Mouse (Mus musculus) limb, embryonic 10.5 days (tissue): ENCODE data around the gene Vmn1r181. TPM values are rescaled to one million over a fixed set of nuclear protein-coding genes. Genes with fewer than 3 reads are reported as not detected.
"Not testable (repeated sequence)": the region's sequence is repeated elsewhere in the genome, so short reads cannot be mapped to it uniquely, and the experiment has no call there.

ENCODE experiments used
- DNase-seq: peaks from one replicate; pipeline ENCODE4 v3.0.0-alpha.2; 2017; ENCODE audit warnings: low spot score
- H3K27ac ChIP-seq: fragments of 300-500 bp; sonication (generic); 2 replicates; pipeline ENCODE4 v1.5.1; 2016; ENCODE audit warnings: mild to moderate bottlenecking
- H3K27me3 ChIP-seq: fragments of 300-500 bp; sonication (generic); 2 replicates; pipeline ENCODE4 v1.6.1; 2016; ENCODE audit warnings: low read depth, mild to moderate bottlenecking; ENCODE audit not compliant: poor library complexity, severe bottlenecking
- H3K36me3 ChIP-seq: fragments of 300-500 bp; sonication (generic); 2 replicates; pipeline ENCODE4 v1.6.1; 2016; ENCODE audit warnings: mild to moderate bottlenecking, moderate library complexity
- H3K4me1 ChIP-seq: fragments of 300-500 bp; sonication (generic); 2 replicates; pipeline ENCODE4 v1.6.1; 2016
- H3K4me3 ChIP-seq: fragments of 300-500 bp; sonication (generic); 2 replicates; pipeline ENCODE4 v1.5.1; 2016; ENCODE audit warnings: mild to moderate bottlenecking, moderate library complexity
- H3K9me3 ChIP-seq: fragments of 300-500 bp; sonication (generic); replicated peaks from 2 replicates; pipeline ENCODE4 v1.6.1; 2016; ENCODE audit warnings: mild to moderate bottlenecking
- WGBS: fragments of 180-500 bp; shearing (Covaris S2); methylation state at CpG from one replicate; pipeline ENCODE4 v1.1.7; 2016; 5-methylcytosine and 5-hydroxymethylcytosine counted together
- polyA plus RNA-seq: library from polyadenylated mRNA; unstranded; fragments of >200 nt; fragmentation: Nextera tagmentation; extraction: Ambion mirVana; gene quantifications from 2 replicates; pipeline ENCODE4 v1.2.1, GENCODE M21; 2016

Vmn1r181 gene
- not detected in 2 replicates for polyA plus RNA-seq

DNA sequence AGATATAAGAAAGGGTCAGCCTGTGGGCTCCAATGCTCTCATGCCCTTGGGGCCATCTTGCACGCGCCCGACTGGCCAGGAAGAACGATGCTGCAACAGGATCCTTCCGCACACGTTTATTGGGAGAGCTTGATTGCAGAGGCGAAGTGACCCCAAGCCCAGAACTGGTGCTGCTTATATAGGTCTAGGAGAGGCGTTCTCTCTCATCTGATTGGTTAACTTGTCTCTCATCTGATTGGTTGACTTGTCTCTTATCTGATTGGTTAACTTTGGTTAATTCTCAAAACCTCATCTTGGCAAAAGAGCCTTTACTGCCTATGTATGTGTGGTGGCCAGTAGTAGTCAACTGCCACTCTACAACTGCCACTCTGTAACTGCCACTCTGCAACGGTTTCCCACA, at the start of gene Vmn1r181:
Gene Vmn1r181, plus strand, starts transcription at position 301 of the 400 bp plus-strand sequence.
- whole genome bisulfite sequencing, result 88% methylated on average over 9 of the region's 9 CpGs
- peaks cover 11% of the 10 kb centered on the region for H3K9me3 ChIP-seq
- not testable (repeated sequence) for H3K27me3 ChIP-seq, H3K27ac ChIP-seq, DNase-seq, H3K4me1 ChIP-seq, H3K36me3 ChIP-seq, H3K4me3 ChIP-seq

DNA sequence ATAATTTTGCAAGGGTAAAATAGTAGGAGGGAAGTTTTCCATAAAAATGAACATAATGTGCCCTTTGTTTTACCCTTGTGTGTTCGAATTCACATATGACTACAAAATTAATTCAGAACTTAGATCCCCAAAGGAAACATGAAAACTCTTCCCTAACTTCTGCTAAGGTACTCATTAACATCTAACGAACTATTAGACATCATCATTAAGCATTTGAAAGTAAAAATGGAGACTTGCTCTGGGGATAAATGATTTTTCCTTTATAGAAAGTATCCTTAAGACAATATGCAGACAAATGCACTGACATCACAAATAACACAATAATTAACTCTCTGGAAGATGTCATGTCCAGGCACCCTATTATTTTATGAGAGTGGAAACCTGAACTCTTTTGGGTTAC, 47.7 kb upstream of the Vmn1r181 start, which contains the start of gene Vmn1r179:
Gene Vmn1r179, plus strand, starts transcription at position 301 of the 400 bp plus-strand sequence.
- H3K9me3 ChIP-seq, result no peaks in the 10 kb centered on the region
- no peaks in the 10 kb centered on the region for H3K4me1 ChIP-seq
- no peaks in the 10 kb centered on the region for H3K27me3 ChIP-seq
- H3K27ac ChIP-seq, result no peak within 1 kb of the TSS
- 60% methylated on average over 2 of the region's 2 CpGs for WGBS
- H3K36me3 ChIP-seq, result no peaks in the 10 kb centered on the region
- no peak for DNase-seq
- H3K4me3 ChIP-seq, result no peak within 1 kb of the TSS

- H3K36me3 ChIP-seq, result no peaks in the 10 kb centered on the region
- DNase-seq, result no peak
- H3K27ac ChIP-seq, result no peak within 1 kb of the TSS
- no peaks in the 10 kb centered on the region for H3K9me3 ChIP-seq
- no peaks in the 10 kb centered on the region for H3K4me1 ChIP-seq
- no peak within 1 kb of the TSS for H3K4me3 ChIP-seq
- H3K27me3 ChIP-seq, result no peaks in the 10 kb centered on the region
Measured at GRCm38 (mm10) chr7:23950332-23950731, 24.1 kb upstream of the Vmn1r181 start, which contains the start of gene Vmn1r180. TSS of gene Vmn1r180 (plus strand) at chr7:23950632.

GRCm38 (mm10) chr7:23968044-23968443, 6.4 kb upstream of the Vmn1r181 start:
- not testable (repeated sequence) for H3K27ac ChIP-seq, H3K36me3 ChIP-seq, DNase-seq, H3K27me3 ChIP-seq, H3K4me3 ChIP-seq, H3K4me1 ChIP-seq, H3K9me3 ChIP-seq
- WGBS, result 55% methylated on average over 3 of the region's 3 CpGs

DNA sequence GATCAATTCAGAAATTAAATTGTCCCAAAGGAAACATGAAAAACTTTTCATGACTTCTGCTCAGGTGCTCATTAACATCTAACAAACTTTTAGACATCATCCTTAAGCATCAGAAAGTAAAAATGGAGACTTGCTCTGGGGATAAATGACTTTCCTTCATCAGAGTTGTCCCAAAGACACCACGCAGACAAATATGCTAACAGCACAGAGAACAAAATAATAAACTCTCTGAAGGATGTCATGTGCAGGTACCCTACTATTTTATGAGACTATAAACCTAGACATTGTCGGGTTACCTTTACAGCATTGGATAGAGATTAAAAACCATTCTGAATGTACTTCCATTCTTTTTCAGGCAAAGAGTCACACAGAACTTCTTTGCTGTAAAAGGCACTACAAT, 27.0 kb downstream of the Vmn1r181 start, which contains the start of gene V1rd19:
Gene V1rd19, plus strand, starts transcription at position 301 of the 400 bp plus-strand sequence.
- no peaks in the 10 kb centered on the region for H3K4me1 ChIP-seq
- H3K27me3 ChIP-seq, result no peaks in the 10 kb centered on the region
- no peak for DNase-seq
- WGBS, result 75% methylated on average over 2 of the region's 2 CpGs
- H3K36me3 ChIP-seq, result no peaks in the 10 kb centered on the region
- no peak within 1 kb of the TSS for H3K4me3 ChIP-seq
- no peak within 1 kb of the TSS for H3K27ac ChIP-seq
- H3K9me3 ChIP-seq, result no peaks in the 10 kb centered on the region

Other genes with a start within 250 kb of the Vmn1r181 start
- gene Vmn1r174, start 222.3 kb upstream of the Vmn1r181 start, polyA plus RNA-seq, result not detected in 2 replicates
- not detected in 2 replicates for gene Vmn1r175, start 164.0 kb upstream of the Vmn1r181 start, polyA plus RNA-seq
- not detected in 2 replicates for gene Vmn1r176, start 137.2 kb upstream of the Vmn1r181 start, polyA plus RNA-seq
- gene Vmn1r177, start 108.2 kb upstream of the Vmn1r181 start, polyA plus RNA-seq, result not detected in 2 replicates
- gene Vmn1r178, start 82.6 kb upstream of the Vmn1r181 start, polyA plus RNA-seq, result not detected in 2 replicates
- not detected in 2 replicates for gene Vmn1r179, start 47.6 kb upstream of the Vmn1r181 start, polyA plus RNA-seq
- gene Vmn1r180, start 24.0 kb upstream of the Vmn1r181 start, polyA plus RNA-seq, result not detected in 2 replicates
- not detected in 2 replicates for gene V1rd19, start 27.1 kb downstream of the Vmn1r181 start, polyA plus RNA-seq
- gene Vmn1r183, start 78.6 kb downstream of the Vmn1r181 start, polyA plus RNA-seq, result not detected in 2 replicates
- 26.8 and 30.2 TPM in 2 replicates for gene Zfp180, start 107.3 kb downstream of the Vmn1r181 start, polyA plus RNA-seq
- gene Zfp112, start 137.7 kb downstream of the Vmn1r181 start, polyA plus RNA-seq, result 2.5 and 4.3 TPM in 2 replicates
- gene Zfp235, start 159.6 kb downstream of the Vmn1r181 start, polyA plus RNA-seq, result 12.7 and 15.7 TPM in 2 replicates
- gene Zfp114, start 200.4 kb downstream of the Vmn1r181 start, polyA plus RNA-seq, result 5.0 and 5.6 TPM in 2 replicates
- gene Zfp111, start 236.8 kb downstream of the Vmn1r181 start, polyA plus RNA-seq, result 9.9 and 11.5 TPM in 2 replicates